Comparison of ENCODE assay signal across 9 mouse cellular contexts in the genomic region with DNA sequence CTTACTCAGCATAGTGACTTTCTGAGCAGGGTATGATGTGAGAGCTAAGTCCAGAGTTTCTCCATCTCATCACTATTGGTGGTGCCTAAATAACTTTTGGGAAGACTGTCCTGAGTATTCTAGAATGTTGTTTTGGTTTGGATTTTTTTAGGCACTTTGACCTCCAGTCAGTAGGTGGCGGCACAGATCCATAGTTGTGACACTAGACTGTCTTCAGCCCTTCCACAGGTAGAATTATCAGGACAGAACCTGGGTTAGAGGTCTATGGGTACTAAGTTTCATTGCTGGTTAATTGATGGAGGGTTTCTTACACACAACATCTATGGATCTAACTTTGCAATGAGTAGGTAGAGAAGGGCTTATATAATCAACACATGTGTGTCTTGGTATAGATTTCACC. TPM values are rescaled to one million over a fixed set of nuclear protein-coding genes. Genes with fewer than 3 reads are reported as not detected.
DNase-seq lines count a peak whose midpoint lies in the region; ATAC-seq and TF ChIP-seq lines count a peak whose summit lies in the region.
"Had no signal": no experiment of that assay in that cellular context is flagged by ENCODE, and none has a peak within 500 bp of the region (broad histone marks: within the 10 kb centered on the region; RNA-seq: fewer than 3 reads in every experiment).

No protein-coding gene starts in this region.

- no peak overlapping the region for H3K4me3 ChIP-seq in gastrocnemius, adult 2 months
- no peak overlapping the region for H3K4me3 ChIP-seq in liver, postnatal 0 days (ENCODE audit: low read depth, low read length)
- no peak overlapping the region for H3K4me3 ChIP-seq in liver, embryonic 12.5 days
- no peak overlapping the region for H3K4me3 ChIP-seq in E14TG2a.4 (replicated peaks; ENCODE audit: low read length)
- no peak overlapping the region for H3K4me3 ChIP-seq in cortical plate, adult 2 months (ENCODE audit: insufficient read depth, low read length)

- H3K4me1 ChIP-seq in liver, postnatal 0 days (ENCODE audit: insufficient read depth) = no peaks in the 10 kb centered on the region
- H3K4me1 ChIP-seq in liver, embryonic 12.5 days = no peaks in the 10 kb centered on the region
- H3K4me1 ChIP-seq in E14TG2a.4 (replicated peaks; ENCODE audit: low read depth, low read length) = peaks cover 25% of the 10 kb centered on the region
- H3K4me1 ChIP-seq in cortical plate, adult 2 months (ENCODE audit: control insufficient read depth, insufficient read depth, low read length) = no peaks in the 10 kb centered on the region

- H3K36me3 ChIP-seq in liver, postnatal 0 days (replicated peaks; ENCODE audit: insufficient read depth, low read length) = no peaks in the 10 kb centered on the region
- no peaks in the 10 kb centered on the region for H3K36me3 ChIP-seq in liver, embryonic 12.5 days
- no peaks in the 10 kb centered on the region for H3K36me3 ChIP-seq in E14TG2a.4 (ENCODE audit: insufficient read depth, low read length)

- WGBS in liver, postnatal 0 days (ENCODE audit: insufficient replicate concordance) = 40% methylated on average over 1 of the region's 1 CpGs
- WGBS in liver, embryonic 12.5 days (ENCODE audit: insufficient replicate concordance) = 39% methylated on average over 1 of the region's 1 CpGs

- no peak for ATAC-seq in liver, postnatal 0 days
- ATAC-seq in liver, embryonic 12.5 days = no peak
- no peak for ATAC-seq in CD4-positive, CD25-positive, alpha-beta regulatory T cell, adult 4 months

- intact Hi-C loops in gastrocnemius, adult 2 months (cut with DNase I) = no loop called here

- no peak for TF ChIP-seq EP300 in liver, postnatal 0 days (IDR thresholded peaks at IDR 0.05; ENCODE audit: low read depth)

- TF ChIP-seq POLR2A in cortical plate, adult 2 months (IDR thresholded peaks at IDR 0.05; ENCODE audit: extremely low read depth, insufficient read depth, low read length) = no peak

- no peaks in the 10 kb centered on the region for H3K27me3 ChIP-seq in liver, postnatal 0 days (ENCODE audit: insufficient read depth, low read length)
- no peaks in the 10 kb centered on the region for H3K27me3 ChIP-seq in liver, embryonic 12.5 days (replicated peaks)
- H3K27me3 ChIP-seq in E14TG2a.4 (ENCODE audit: insufficient read depth, low read length) = no peaks in the 10 kb centered on the region

- H3K4me2 ChIP-seq in liver, postnatal 0 days (ENCODE audit: low read depth, low read length) = no peak overlapping the region
- H3K4me2 ChIP-seq in liver, embryonic 12.5 days = no peak overlapping the region

- no peak overlapping the region for H3K27ac ChIP-seq in gastrocnemius, adult 2 months
- no peak overlapping the region for H3K27ac ChIP-seq in liver, postnatal 0 days (ENCODE audit: low read depth)
- no peak overlapping the region for H3K27ac ChIP-seq in liver, embryonic 12.5 days
- H3K27ac ChIP-seq in cortical plate, adult 2 months (ENCODE audit: insufficient read depth, low read length) = no peak overlapping the region
- H3K27ac ChIP-seq: macrophage had no signal

- H3K9me3 ChIP-seq in liver, postnatal 0 days (ENCODE audit: low read length) = no peaks in the 10 kb centered on the region
- H3K9me3 ChIP-seq in liver, embryonic 12.5 days (replicated peaks) = no peaks in the 10 kb centered on the region
- peaks cover 5% of the 10 kb centered on the region; the same call in 1 of the 2 replicates for H3K9me3 ChIP-seq in E14TG2a.4 (ENCODE audit: low read length)

- H3K9ac ChIP-seq in liver, postnatal 0 days (replicated peaks) = no peak overlapping the region
- no peak overlapping the region for H3K9ac ChIP-seq in liver, embryonic 12.5 days

- TF ChIP-seq CTCF in gastrocnemius, adult 2 months (IDR thresholded peaks at IDR 0.05) = peak; percentile 58
- peak; percentile 59 for TF ChIP-seq CTCF in liver, postnatal 0 days (IDR thresholded peaks at IDR 0.05; ENCODE audit: low read depth)
- TF ChIP-seq CTCF in E14TG2a.4 (conservative IDR thresholded peaks at IDR 0.05; ENCODE audit: low read length) = peak; percentile 45
- peak; percentile 82 for TF ChIP-seq CTCF in cortical plate, adult 2 months (IDR thresholded peaks at IDR 0.05; ENCODE audit: extremely low read depth, insufficient read depth, low read length)

- no peak for DNase-seq in gastrocnemius, adult 2 months
- no peak for DNase-seq in gastrocnemius, postnatal 10 days
- no peak for DNase-seq in liver, postnatal 0 days
- no peak for DNase-seq in layer of hippocampus, postnatal 36 days

RNA-seq across cellular contexts. Expression of gene Kctd3, which starts 20.6 kb away (rescaled TPM):
- total RNA-seq in gastrocnemius, adult 2 months (2021) = 10 to 100 TPM; 12.3 to 19.9 TPM
- 10 to 100 TPM; 33.6 to 39.6 TPM for total RNA-seq in gastrocnemius, postnatal 10 days (2021)
- polyA plus RNA-seq in liver, postnatal 0 days (2015; fragmentation: Nextera tagmentation; extraction: Ambion mirVana) = 6.0 TPM in 2 replicates
- 18.2 and 18.3 TPM in 2 replicates for polyA plus RNA-seq in liver, embryonic 12.5 days (2016; fragmentation: Nextera tagmentation; extraction: Ambion mirVana)
- polyA plus RNA-seq in cortical plate, adult 2 months (2012; rRNA removed) = 87.2 and 91.9 TPM in 2 replicates
- 1 to 10 TPM; 5.9 to 8.2 TPM for polyA plus RNA-seq in CD4-positive, CD25-positive, alpha-beta regulatory T cell, adult 4 months (2017; shearing (Covaris generic))
- total RNA-seq in layer of hippocampus, postnatal 36 days (2021) = 10 to 100 TPM; 79.0 to 89.2 TPM
